Mouse (Mus musculus) lung, adult 18-20 months (tissue): ENCODE data around the gene Pwwp2a.

Source experiments
- DNase-seq, 2 experiments: peaks; one replicate each; pipeline ENCODE4 v3.0.0; 2022; ENCODE audit warnings: mixed read lengths in 2 of 2

Pwwp2a gene

GRCm38 (mm10) chr11:43681472-43682414, at the start of gene Pwwp2a:
Pwwp2a (plus strand) TSS chr11:43681998.
- peak; percentile 99 for DNase-seq

GRCm38 (mm10) chr11:43632566-43632965, 49.2 kb upstream of the Pwwp2a start:
- DNase-seq: no peak

- no peak for DNase-seq
These were observed 48.6 kb upstream of the Pwwp2a start for GRCm38 (mm10) chr11:43633165-43633564.

- peak; percentile 62 to 73 for DNase-seq
These were observed 48.0 kb upstream of the Pwwp2a start for GRCm38 (mm10) chr11:43633658-43634401.

GRCm38 (mm10) chr11:43636761-43637160, 45.0 kb upstream of the Pwwp2a start:
- DNase-seq: no peak

GRCm38 (mm10) chr11:43638486-43638885, 43.3 kb upstream of the Pwwp2a start:
- no peak for DNase-seq

GRCm38 (mm10) chr11:43643180-43643591, 38.6 kb upstream of the Pwwp2a start:
- DNase-seq: peak; percentile 83 to 89

- no peak for DNase-seq
These were observed 36.5 kb upstream of the Pwwp2a start for GRCm38 (mm10) chr11:43645286-43645685.

- DNase-seq: peak; percentile 20 to 29
These were observed 28.7 kb upstream of the Pwwp2a start for GRCm38 (mm10) chr11:43653051-43653475.

GRCm38 (mm10) chr11:43656464-43656863, 25.3 kb upstream of the Pwwp2a start:
- DNase-seq: no peak

GRCm38 (mm10) chr11:43658010-43658409, 23.8 kb upstream of the Pwwp2a start:
- no peak for DNase-seq

GRCm38 (mm10) chr11:43667038-43667745, 14.6 kb upstream of the Pwwp2a start:
- DNase-seq: no peak

GRCm38 (mm10) chr11:43682415-43683217, 818 bp downstream of the Pwwp2a start:
- peak; percentile 51 to 52 for DNase-seq

- no peak for DNase-seq
These were observed 7.1 kb downstream of the Pwwp2a start for GRCm38 (mm10) chr11:43688850-43689249.

- DNase-seq: no peak
These were observed 14.8 kb downstream of the Pwwp2a start for GRCm38 (mm10) chr11:43696623-43697022.

- DNase-seq: peak; percentile 51 to 75
These were observed 16.8 kb downstream of the Pwwp2a start for GRCm38 (mm10) chr11:43698621-43699020.

GRCm38 (mm10) chr11:43700291-43700690, 18.5 kb downstream of the Pwwp2a start:
- DNase-seq: no peak

GRCm38 (mm10) chr11:43703552-43703951, 21.8 kb downstream of the Pwwp2a start:
- no peak for DNase-seq

- DNase-seq: no peak
These were observed 24.0 kb downstream of the Pwwp2a start for GRCm38 (mm10) chr11:43705751-43706150.

GRCm38 (mm10) chr11:43708409-43708808, 26.6 kb downstream of the Pwwp2a start:
- DNase-seq: no peak

GRCm38 (mm10) chr11:43712178-43712577, 30.4 kb downstream of the Pwwp2a start:
- DNase-seq: no peak

- DNase-seq: no peak
These were observed 41.6 kb downstream of the Pwwp2a start for GRCm38 (mm10) chr11:43723411-43723810.
